Mouse (Mus musculus) liver, adult 2 months (tissue): ENCODE measurements around the gene Tob2. TPM values are rescaled to one million over a fixed set of nuclear protein-coding genes. Genes with fewer than 3 reads are reported as not detected.

Experiments used
- DNase-seq: peaks from one replicate; pipeline ENCODE4 v3.0.0-alpha.2; 2011; ENCODE audit warnings: low read depth, low spot score; ENCODE audit errors: extremely low read depth
- H3K27ac ChIP-seq: fragments of 200-500 bp; replicated peaks from 2 replicates; pipeline ENCODE4 v1.5.1; 2012; ENCODE audit warnings: low read depth, mild to moderate bottlenecking, control low read depth, inconsistent platforms, low read length; ENCODE audit not compliant: insufficient read depth
- H3K27me3 ChIP-seq: fragments of 200-500 bp; 2 replicates; pipeline ENCODE4 v1.6.1; 2012; ENCODE audit warnings: mild to moderate bottlenecking, moderate library complexity, low read length, inconsistent platforms; ENCODE audit not compliant: control insufficient read depth, insufficient read depth
- H3K36me3 ChIP-seq: fragments of 200-500 bp; 2 replicates; pipeline ENCODE4 v1.6.1; 2012; ENCODE audit warnings: low read length, inconsistent platforms; ENCODE audit not compliant: control insufficient read depth, insufficient read depth
- H3K4me1 ChIP-seq: fragments of 200-500 bp; 2 replicates; pipeline ENCODE4 v1.6.1; 2011; ENCODE audit warnings: low read length; ENCODE audit not compliant: control insufficient read depth, insufficient read depth
- H3K4me3 ChIP-seq: fragments of 200-500 bp; 2 replicates; pipeline ENCODE4 v1.5.1; 2011; ENCODE audit warnings: low read depth, mild to moderate bottlenecking, control low read depth, low read length, moderate library complexity; ENCODE audit not compliant: insufficient read depth
- H3K79me2 ChIP-seq: fragments of 200-500 bp; 2 replicates; pipeline ENCODE4 v1.6.1; 2012; ENCODE audit warnings: inconsistent platforms, mild to moderate bottlenecking, low read length, moderate library complexity; ENCODE audit not compliant: control insufficient read depth, insufficient read depth
- H3K9ac ChIP-seq: fragments of 200-500 bp; 2 replicates; pipeline ENCODE4 v1.6.1; 2012; ENCODE audit warnings: low read depth, mild to moderate bottlenecking, control low read depth, inconsistent platforms, low read length
- CTCF ChIP-seq: fragments of 200-500 bp; IDR thresholded peaks from 2 replicates; pipeline ENCODE4 v1.5.1; 2011; ENCODE audit warnings: low read depth, low read length, control low read depth
- POLR2A ChIP-seq: fragments of 200-500 bp; IDR thresholded peaks from 2 replicates; pipeline ENCODE4 v1.6.1; 2011; ENCODE audit warnings: low read length, control low read depth; ENCODE audit not compliant: insufficient read depth; ENCODE audit errors: extremely low read depth
- WGBS: fragments of 180-500 bp; shearing (Covaris S2); methylation state at CpG from one replicate; pipeline ENCODE4 v1.1.7; 2018; 5-methylcytosine and 5-hydroxymethylcytosine counted together
- polyA plus RNA-seq: library from polyadenylated mRNA; depleted of rRNA; stranded (reverse); fragments of >200 nt; gene quantifications from 2 replicates; pipeline ENCODE4 v1.2.3, GENCODE M21; 2012
- total RNA-seq: library from RNA; depleted of rRNA; stranded (reverse); fragments of >200 nt; gene quantifications from 2 replicates; pipeline ENCODE4 v1.2.3, GENCODE M21; 2014

The Tob2 gene
- total and polyA plus RNA-seq, 2 experiments, result 15.8 to 21.6 TPM

DNA sequence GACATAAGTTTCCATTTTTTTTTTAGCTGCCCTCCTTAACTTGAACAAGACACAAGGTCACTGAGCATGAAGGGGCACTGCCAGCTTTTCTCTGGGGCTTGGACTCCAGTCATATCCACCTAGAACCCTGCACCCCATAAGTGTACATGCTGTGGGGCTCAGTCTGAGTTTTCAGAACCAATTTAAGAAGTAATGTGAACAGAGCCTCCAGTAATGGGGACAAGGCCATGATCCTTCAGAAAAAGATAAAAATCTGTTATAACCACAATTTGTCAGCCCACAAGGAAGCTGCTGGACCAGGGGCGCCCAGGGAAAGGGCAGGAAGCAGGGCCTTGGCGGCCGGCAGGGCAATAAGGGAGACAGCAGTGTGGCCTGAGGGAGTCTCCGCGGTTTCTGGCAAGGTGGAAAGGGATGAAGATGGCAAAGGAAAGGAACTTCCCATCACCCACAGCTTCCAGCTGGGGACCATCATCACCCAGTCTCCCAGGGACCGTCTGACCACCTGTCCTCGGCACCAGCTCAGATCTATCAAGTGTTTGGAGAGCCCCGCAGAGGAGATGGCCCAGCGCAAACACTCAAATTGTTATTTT, 6.1 kb downstream of the Tob2 start:
- Histone ChIP-seq H3K27me3 (no peaks in the 10 kb centered on the region), H3K9ac (peak overlapping the region; percentile 44), H3K79me2 (peaks cover 42% of the 10 kb centered on the region), H3K27ac (peak overlapping the region; percentile 64), H3K4me1 (peaks cover 35% of the 10 kb centered on the region), H3K36me3 (peaks cover 33% of the 10 kb centered on the region), H3K4me3 (no peak overlapping the region)
- 60% methylated on average over 9 of the region's 9 CpGs for WGBS
- DNase-seq, result no peak
- TF ChIP-seq CTCF (no peak), POLR2A (no peak)

DNA sequence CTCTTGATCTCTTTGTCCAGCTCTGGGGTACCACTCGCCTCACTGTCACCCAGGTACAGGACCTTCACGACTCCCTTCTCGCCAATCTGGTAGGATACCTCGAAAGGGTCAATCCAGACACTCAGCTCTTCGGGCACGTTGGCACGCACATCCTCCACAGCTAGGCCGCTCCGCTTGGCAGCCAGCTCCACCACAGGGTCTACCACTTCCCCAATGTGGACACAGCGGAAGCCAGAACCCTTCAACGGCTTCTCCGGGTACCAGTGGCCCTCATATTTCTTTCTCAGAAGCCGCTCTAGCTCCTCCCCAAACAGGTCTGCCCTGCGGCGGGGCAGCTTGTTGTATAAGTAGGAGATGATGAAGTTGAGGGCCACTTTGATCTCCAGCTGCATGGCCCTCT, 7.2 kb downstream of the Tob2 start:
- H3K27me3 ChIP-seq, result no peaks in the 10 kb centered on the region
- WGBS, result 91% methylated on average over 15 of the region's 15 CpGs

DNA sequence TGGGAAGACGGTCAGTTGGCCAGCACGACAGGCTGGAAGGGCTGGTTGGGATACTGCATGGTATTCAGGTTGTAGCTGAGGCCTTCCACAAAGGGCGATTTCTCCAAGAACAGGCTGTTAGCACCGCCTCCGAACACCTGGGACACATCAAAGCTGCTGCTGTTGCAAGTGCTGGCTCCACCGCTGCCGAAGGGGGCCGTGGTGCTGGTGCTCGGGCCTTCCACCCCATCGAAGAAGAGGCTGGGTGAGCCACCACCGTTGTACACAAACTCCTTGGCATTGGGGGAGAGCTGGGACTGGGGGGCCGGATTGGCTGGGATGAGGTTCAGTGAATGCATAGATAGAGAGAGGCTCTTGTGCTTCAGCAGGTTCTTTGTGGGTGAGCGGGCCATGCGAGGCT, 7.9 kb downstream of the Tob2 start:
- TF ChIP-seq POLR2A (no peak), CTCF (no peak)
- Histone ChIP-seq H3K79me2 (peaks cover 31% of the 10 kb centered on the region), H3K27me3 (no peaks in the 10 kb centered on the region), H3K36me3 (peaks cover 35% of the 10 kb centered on the region), H3K4me3 (no peak overlapping the region), H3K9ac (peak overlapping the region; percentile 36), H3K4me1 (peaks cover 49% of the 10 kb centered on the region), H3K27ac (no peak overlapping the region; the same call in 1 of the 2 replicates)
- 80% methylated on average over 14 of the region's 14 CpGs for WGBS
- DNase-seq, result no peak

More for the DNA sequence above, 7.2 kb downstream of the Tob2 start:
- Histone ChIP-seq H3K9ac (peak overlapping the region; percentile 36), H3K4me3 (no peak overlapping the region), H3K4me1 (peaks cover 45% of the 10 kb centered on the region), H3K27ac (peak overlapping the region; percentile 17; the same call in 1 of the 2 replicates), H3K79me2 (peaks cover 32% of the 10 kb centered on the region), H3K36me3 (peaks cover 35% of the 10 kb centered on the region)
- TF ChIP-seq POLR2A, result no peak
- TF ChIP-seq CTCF, result no peak
- DNase-seq, result no peak

DNA sequence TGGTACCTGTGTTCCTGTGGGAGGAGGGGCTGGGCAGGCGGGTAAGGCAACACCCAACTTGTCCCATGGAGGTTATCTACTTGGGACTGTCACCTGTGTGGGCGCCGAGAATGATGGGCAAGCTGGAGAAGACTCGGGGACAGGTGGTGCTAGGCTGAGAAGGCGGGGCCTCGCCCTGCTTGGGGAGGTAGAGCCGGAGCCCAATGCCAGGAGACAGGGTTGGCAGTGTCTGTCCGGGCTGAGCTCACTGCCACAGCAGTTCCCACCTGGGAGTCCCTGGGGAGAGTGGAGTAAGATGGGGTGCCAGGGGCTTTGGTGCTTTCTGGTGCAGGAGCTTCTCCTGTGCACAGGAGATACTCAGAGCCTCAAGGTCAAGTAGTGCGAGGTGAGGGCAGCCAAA, 9.5 kb downstream of the Tob2 start:
- Histone ChIP-seq H3K4me1 (peaks cover 56% of the 10 kb centered on the region), H3K27ac (0 out of 2 replicates have a peak overlapping the region, but pooled peaks have one; percentile 1), H3K4me3 (no peak overlapping the region), H3K27me3 (no peaks in the 10 kb centered on the region), H3K79me2 (peaks cover 28% of the 10 kb centered on the region), H3K9ac (peak overlapping the region; percentile 38), H3K36me3 (peaks cover 35% of the 10 kb centered on the region)
- TF ChIP-seq POLR2A (no peak), CTCF (no peak)
- DNase-seq, result no peak
- 48% methylated on average over 9 of the region's 9 CpGs for WGBS

DNA sequence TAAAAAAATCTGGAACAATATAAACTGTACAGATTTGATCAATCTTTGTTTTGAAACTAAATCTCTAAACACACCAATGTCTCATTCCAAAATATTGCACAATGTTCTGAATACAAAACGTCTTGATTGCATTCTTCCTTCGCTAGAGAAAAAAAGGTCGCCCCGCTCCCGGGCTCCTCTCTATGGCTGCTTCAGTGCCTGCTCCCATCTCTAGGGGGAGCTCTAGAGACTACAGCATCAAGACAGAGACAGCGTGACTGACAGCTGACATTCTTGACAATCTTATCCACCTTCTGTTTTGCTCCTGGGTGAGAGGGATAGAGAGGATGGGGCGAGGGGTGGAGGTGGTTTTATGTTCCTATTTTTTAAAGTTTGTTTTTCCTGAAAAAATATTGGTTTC, 10.3 kb downstream of the Tob2 start:
- peak; percentile 76 for DNase-seq
- Histone ChIP-seq H3K79me2 (peaks cover 28% of the 10 kb centered on the region), H3K36me3 (peaks cover 35% of the 10 kb centered on the region), H3K27me3 (no peaks in the 10 kb centered on the region), H3K4me1 (peaks cover 52% of the 10 kb centered on the region), H3K27ac (no peak overlapping the region; the same call in 1 of the 2 replicates), H3K4me3 (no peak overlapping the region), H3K9ac (no peak overlapping the region)
- TF ChIP-seq POLR2A (no peak), CTCF (peak; percentile 78)
- WGBS, result 7% methylated on average over 7 of the region's 7 CpGs

DNA sequence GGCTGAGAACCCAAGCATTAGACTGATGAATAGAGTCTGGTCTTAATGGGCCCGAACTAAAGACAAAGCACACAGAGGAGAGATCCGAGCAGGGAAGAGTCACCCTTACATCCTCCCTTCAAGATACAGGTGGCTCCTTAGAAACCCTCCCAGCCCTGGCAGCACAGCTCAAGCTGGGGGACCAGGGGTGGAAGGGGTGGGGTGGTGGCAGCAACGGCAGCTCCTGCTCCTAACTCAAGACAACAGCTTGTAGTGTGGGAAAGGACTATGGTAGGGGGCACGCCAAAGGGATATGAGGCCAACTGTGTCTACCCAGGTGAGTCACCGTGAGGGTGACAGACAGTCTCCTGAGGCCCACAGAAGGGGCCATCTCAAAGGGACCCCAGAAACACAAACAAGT, 10.7 kb downstream of the Tob2 start:
- DNase-seq, result no peak
- H3K4me3 ChIP-seq, result no peak overlapping the region
- peak overlapping the region; percentile 29 for H3K9ac ChIP-seq
- H3K36me3 ChIP-seq, result peaks cover 35% of the 10 kb centered on the region
- 87% methylated on average over 5 of the region's 5 CpGs for WGBS
- TF ChIP-seq CTCF (no peak), POLR2A (no peak)
- peaks cover 51% of the 10 kb centered on the region for H3K4me1 ChIP-seq
- H3K27ac ChIP-seq, result peak overlapping the region; percentile 74
- H3K27me3 ChIP-seq, result no peaks in the 10 kb centered on the region
- peaks cover 28% of the 10 kb centered on the region for H3K79me2 ChIP-seq
